Mouse (Mus musculus) limb, embryonic 10.5 days (tissue): ENCODE results near the gene Adk. TPM values are rescaled to one million over a fixed set of nuclear protein-coding genes. Genes with fewer than 3 reads are reported as not detected.

ENCODE experiments used
- DNase-seq: peaks from one replicate; pipeline ENCODE4 v3.0.0-alpha.2; 2017; ENCODE audit warnings: low spot score
- H3K27ac ChIP-seq: fragments of 300-500 bp; sonication (generic); 2 replicates; pipeline ENCODE4 v1.5.1; 2016; ENCODE audit warnings: mild to moderate bottlenecking
- H3K27me3 ChIP-seq: fragments of 300-500 bp; sonication (generic); 2 replicates; pipeline ENCODE4 v1.6.1; 2016; ENCODE audit warnings: low read depth, mild to moderate bottlenecking; ENCODE audit not compliant: poor library complexity, severe bottlenecking
- H3K36me3 ChIP-seq: fragments of 300-500 bp; sonication (generic); 2 replicates; pipeline ENCODE4 v1.6.1; 2016; ENCODE audit warnings: mild to moderate bottlenecking, moderate library complexity
- H3K4me1 ChIP-seq: fragments of 300-500 bp; sonication (generic); 2 replicates; pipeline ENCODE4 v1.6.1; 2016
- H3K4me3 ChIP-seq: fragments of 300-500 bp; sonication (generic); 2 replicates; pipeline ENCODE4 v1.5.1; 2016; ENCODE audit warnings: mild to moderate bottlenecking, moderate library complexity
- H3K9me3 ChIP-seq: fragments of 300-500 bp; sonication (generic); replicated peaks from 2 replicates; pipeline ENCODE4 v1.6.1; 2016; ENCODE audit warnings: mild to moderate bottlenecking
- WGBS: fragments of 180-500 bp; shearing (Covaris S2); methylation state at CpG from one replicate; pipeline ENCODE4 v1.1.7; 2016; 5-methylcytosine and 5-hydroxymethylcytosine counted together
- polyA plus RNA-seq: library from polyadenylated mRNA; unstranded; fragments of >200 nt; fragmentation: Nextera tagmentation; extraction: Ambion mirVana; gene quantifications from 2 replicates; pipeline ENCODE4 v1.2.1, GENCODE M21; 2016

The Adk gene
- polyA plus RNA-seq, 1 experiment from 2014 or later, result 170 TPM

- H3K27ac ChIP-seq, result no peak overlapping the region
- DNase-seq, result no peak
- peaks cover 10% of the 10 kb centered on the region for H3K4me1 ChIP-seq
Observed at GRCm38 (mm10) chr14:21048879-21049278, 3.5 kb upstream of the Adk start.

DNA sequence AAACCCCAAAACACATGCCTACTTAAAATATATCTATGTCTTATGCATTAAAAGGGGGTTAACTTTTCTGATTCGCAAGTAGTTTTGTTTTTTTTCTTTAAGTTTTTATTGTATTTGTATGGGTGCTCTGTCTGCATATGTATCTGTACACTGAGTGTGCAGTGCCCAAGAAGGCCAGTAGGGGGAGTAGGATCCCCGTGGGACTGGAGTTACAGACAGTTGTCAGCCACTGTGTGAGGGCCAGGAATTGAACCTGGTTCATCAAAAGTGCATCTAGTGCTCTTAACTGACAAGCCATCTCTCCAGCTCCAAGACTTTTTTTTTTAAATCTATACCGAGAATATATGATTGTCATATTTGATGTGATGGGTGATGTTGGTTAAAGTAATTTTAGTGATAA is 1.6 kb upstream of the Adk start:
- H3K27ac ChIP-seq, result no peak overlapping the region
- DNase-seq, result no peak

More at GRCm38 (mm10) chr14:21048879-21049278, 3.5 kb upstream of the Adk start:
- Histone ChIP-seq H3K27me3 (no peaks in the 10 kb centered on the region), H3K9me3 (no peaks in the 10 kb centered on the region), H3K4me3 (no peak overlapping the region), H3K36me3 (peaks cover 7% of the 10 kb centered on the region)

GRCm38 (mm10) chr14:21051380-21052111 is 828 bp upstream of the Adk start:
- Histone ChIP-seq H3K4me1 (peaks cover 10% of the 10 kb centered on the region), H3K36me3 (peaks cover 12% of the 10 kb centered on the region), H3K27me3 (no peaks in the 10 kb centered on the region), H3K9me3 (no peaks in the 10 kb centered on the region), H3K4me3 (peak overlapping the region; percentile 88), H3K27ac (peak overlapping the region; percentile 97)
- WGBS, result 11% methylated on average over 28 of the region's 28 CpGs
- no peak for DNase-seq

More for the DNA sequence above, 1.6 kb upstream of the Adk start:
- Histone ChIP-seq H3K4me3 (no peak overlapping the region), H3K4me1 (peaks cover 10% of the 10 kb centered on the region), H3K9me3 (no peaks in the 10 kb centered on the region), H3K27me3 (no peaks in the 10 kb centered on the region), H3K36me3 (peaks cover 10% of the 10 kb centered on the region)
- WGBS, result 76% methylated on average over 3 of the region's 3 CpGs

- DNase-seq, result peak; percentile 86
- Histone ChIP-seq H3K4me1 (peaks cover 10% of the 10 kb centered on the region), H3K27ac (peak overlapping the region; percentile 97), H3K36me3 (peaks cover 16% of the 10 kb centered on the region), H3K9me3 (no peaks in the 10 kb centered on the region), H3K4me3 (peak overlapping the region; percentile 88), H3K27me3 (no peaks in the 10 kb centered on the region)
- WGBS, result 0% methylated on average over 25 of the region's 25 CpGs
Observed at GRCm38 (mm10) chr14:21052781-21053130, 382 bp downstream of the Adk start.

GRCm38 (mm10) chr14:21053151-21053550 is 777 bp downstream of the Adk start:
- Histone ChIP-seq H3K4me3 (peak overlapping the region; percentile 88), H3K9me3 (no peaks in the 10 kb centered on the region), H3K4me1 (peaks cover 10% of the 10 kb centered on the region), H3K27me3 (no peaks in the 10 kb centered on the region), H3K36me3 (peaks cover 16% of the 10 kb centered on the region), H3K27ac (peak overlapping the region; percentile 97)
- WGBS, result 13% methylated on average over 8 of the region's 8 CpGs
- no peak for DNase-seq

GRCm38 (mm10) chr14:21053586-21053985 is 1.2 kb downstream of the Adk start:
- Histone ChIP-seq H3K4me3 (peak overlapping the region; percentile 88), H3K36me3 (peaks cover 16% of the 10 kb centered on the region), H3K27ac (no peak overlapping the region), H3K9me3 (no peaks in the 10 kb centered on the region), H3K4me1 (peaks cover 10% of the 10 kb centered on the region), H3K27me3 (no peaks in the 10 kb centered on the region)
- no peak for DNase-seq
- WGBS, result 55% methylated on average over 7 of the region's 7 CpGs

GRCm38 (mm10) chr14:21058972-21059371 is 6.6 kb downstream of the Adk start:
- Histone ChIP-seq H3K4me3 (no peak overlapping the region), H3K4me1 (peaks cover 12% of the 10 kb centered on the region), H3K36me3 (peaks cover 16% of the 10 kb centered on the region), H3K27me3 (no peaks in the 10 kb centered on the region), H3K27ac (no peak overlapping the region), H3K9me3 (no peaks in the 10 kb centered on the region)
- DNase-seq, result no peak
- 94% methylated on average over 2 of the region's 2 CpGs for WGBS

DNA sequence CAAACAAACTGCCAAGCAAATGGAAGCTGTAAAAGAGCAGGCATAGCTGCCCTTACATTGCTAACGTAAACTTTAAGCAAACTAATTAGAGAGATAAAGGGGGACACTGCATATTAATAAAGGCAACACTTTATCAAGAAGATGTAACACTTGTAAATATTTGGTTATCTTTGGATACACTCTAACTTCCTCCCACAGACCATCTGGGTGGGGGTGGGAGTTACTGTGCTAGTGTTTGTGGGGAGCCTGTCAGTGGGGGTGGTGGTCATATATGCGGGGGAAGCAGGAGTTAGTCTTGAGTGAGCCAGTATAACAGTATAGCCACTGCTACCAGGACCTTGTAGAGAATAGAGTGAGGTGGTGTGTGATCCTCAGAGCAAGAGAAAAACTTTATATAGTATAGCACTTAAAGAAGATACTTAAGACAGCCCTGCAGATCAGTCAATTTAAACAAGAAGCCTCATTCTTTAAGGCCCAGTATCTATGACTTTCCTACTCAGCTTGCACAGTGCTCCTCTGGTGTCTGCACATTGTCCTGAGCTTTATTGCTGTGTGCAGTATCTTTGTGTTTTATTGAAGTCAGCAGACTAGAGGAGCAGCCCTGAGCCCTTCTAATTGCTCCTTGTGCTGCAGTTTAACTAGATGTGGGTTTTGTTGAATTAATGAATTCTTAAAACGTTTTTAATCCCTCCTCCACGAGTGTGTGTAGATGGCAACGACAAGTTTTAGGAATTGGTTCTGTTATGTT is 10.6 kb downstream of the Adk start:
- DNase-seq, result no peak
- Histone ChIP-seq H3K27me3 (no peaks in the 10 kb centered on the region), H3K4me1 (peaks cover 20% of the 10 kb centered on the region), H3K9me3 (no peaks in the 10 kb centered on the region), H3K27ac (no peak overlapping the region), H3K4me3 (no peak overlapping the region), H3K36me3 (no peaks in the 10 kb centered on the region)
- WGBS, result 62% methylated on average over 5 of the region's 5 CpGs

DNA sequence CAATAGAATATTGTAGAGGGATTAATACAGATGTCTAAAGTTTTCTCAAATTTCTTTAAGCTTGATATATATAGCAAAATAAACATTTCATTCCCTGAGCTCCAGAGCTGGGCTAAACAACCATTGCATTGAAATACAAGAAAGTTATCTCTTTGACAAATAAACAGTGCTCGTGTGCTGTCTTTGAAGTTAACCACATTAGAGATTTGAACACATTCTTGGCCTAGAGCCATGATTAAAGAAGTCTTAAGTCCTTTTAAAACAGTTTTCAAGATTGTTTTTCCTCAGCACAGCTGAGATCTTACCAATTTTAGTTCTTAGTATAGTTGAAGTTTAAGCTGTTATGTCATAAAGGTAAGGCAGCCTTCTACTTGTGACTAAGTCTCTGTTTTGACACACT is 11.9 kb downstream of the Adk start:
- 28% methylated on average over 1 of the region's 1 CpGs for WGBS
- no peaks in the 10 kb centered on the region for H3K9me3 ChIP-seq
- H3K27ac ChIP-seq, result no peak overlapping the region
- DNase-seq, result no peak
- no peaks in the 10 kb centered on the region for H3K36me3 ChIP-seq
- H3K4me3 ChIP-seq, result no peak overlapping the region
- H3K4me1 ChIP-seq, result peaks cover 20% of the 10 kb centered on the region
- H3K27me3 ChIP-seq, result no peaks in the 10 kb centered on the region

DNA sequence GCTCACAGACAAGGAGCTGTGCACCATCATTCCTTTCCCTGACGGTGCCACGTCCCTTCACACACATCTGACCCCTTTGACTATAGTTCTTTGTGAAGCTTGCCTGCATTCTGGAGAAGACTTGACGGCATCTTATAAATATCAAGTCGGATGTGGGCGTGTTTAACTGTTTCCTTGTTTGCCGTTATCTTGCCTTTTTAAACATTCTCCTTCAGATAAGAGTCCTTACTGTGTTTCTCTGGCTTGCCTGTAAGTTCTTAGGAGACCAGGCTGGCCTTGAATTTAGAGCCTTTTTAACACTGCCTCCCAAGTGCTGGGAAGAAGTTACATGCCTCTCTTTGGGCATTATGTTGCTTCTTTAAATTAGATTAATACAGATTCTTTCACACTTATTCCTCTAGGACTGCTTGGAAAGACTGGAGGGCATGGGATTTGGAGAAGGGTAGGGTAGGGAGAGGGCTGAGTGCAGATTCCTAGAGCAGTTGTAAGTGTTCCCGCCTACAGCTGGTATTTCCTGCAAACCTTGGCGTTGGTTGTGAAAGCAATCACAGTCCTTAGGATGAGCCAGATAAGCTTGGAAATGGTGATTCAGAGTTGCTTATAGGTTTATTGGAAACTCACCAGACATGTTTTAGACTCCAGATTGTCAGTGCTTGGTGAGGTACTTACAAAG is 13.3 kb downstream of the Adk start:
- 74% methylated on average over 8 of the region's 8 CpGs for WGBS
- H3K4me1 ChIP-seq, result peaks cover 20% of the 10 kb centered on the region
- no peak overlapping the region for H3K27ac ChIP-seq
- no peak for DNase-seq
- no peak overlapping the region for H3K4me3 ChIP-seq
- no peaks in the 10 kb centered on the region for H3K9me3 ChIP-seq
- no peaks in the 10 kb centered on the region for H3K27me3 ChIP-seq
- H3K36me3 ChIP-seq, result peaks cover 3% of the 10 kb centered on the region; the same call in 1 of the 2 replicates

DNA sequence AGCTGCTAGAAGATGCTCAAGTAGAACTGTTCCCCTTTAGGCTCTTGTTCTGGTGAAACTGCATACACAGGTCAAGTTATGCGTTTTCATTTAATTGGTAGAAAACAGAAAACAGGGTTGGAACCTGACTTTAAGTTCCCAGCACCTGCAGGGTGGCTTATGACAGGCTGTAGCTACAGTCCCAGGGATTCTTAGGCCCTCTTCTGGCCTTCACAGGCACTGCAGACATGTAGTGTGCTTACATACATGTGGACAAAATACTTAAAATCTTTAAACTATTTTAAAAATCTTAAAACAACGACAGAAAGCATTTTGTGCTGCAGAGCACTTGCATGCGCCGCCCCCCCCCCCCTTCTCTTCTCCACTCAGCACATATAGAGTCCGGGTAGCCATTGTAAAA is 17.2 kb downstream of the Adk start:
- Histone ChIP-seq H3K36me3 (peaks cover 3% of the 10 kb centered on the region; the same call in 1 of the 2 replicates), H3K4me1 (peaks cover 16% of the 10 kb centered on the region)
- no peak for DNase-seq

GRCm38 (mm10) chr14:21073981-21074380 is 21.6 kb downstream of the Adk start:
- Histone ChIP-seq H3K36me3 (peaks cover 3% of the 10 kb centered on the region; the same call in 1 of the 2 replicates), H3K4me1 (peaks cover 31% of the 10 kb centered on the region), H3K9me3 (no peaks in the 10 kb centered on the region), H3K27me3 (no peaks in the 10 kb centered on the region), H3K4me3 (no peak overlapping the region), H3K27ac (no peak overlapping the region)
- no peak for DNase-seq
- 66% methylated on average over 3 of the region's 3 CpGs for WGBS

More for the DNA sequence above, 17.2 kb downstream of the Adk start:
- Histone ChIP-seq H3K4me3 (no peak overlapping the region), H3K9me3 (no peaks in the 10 kb centered on the region), H3K27me3 (no peaks in the 10 kb centered on the region), H3K27ac (no peak overlapping the region)
- 84% methylated on average over 5 of the region's 5 CpGs for WGBS
